Mouse (Mus musculus): ENCODE measurements around the gene Ttyh2.

GRCm38 (mm10) chr11:114729832-114730363 is 54.7 kb downstream of the Ttyh2 start:
- TF ChIP-seq GATA1 (IDR thresholded peaks at IDR 0.05; ENCODE audit: borderline replicate concordance, low read length) (no peak), FLI1 (IDR thresholded peaks at IDR 0.05; ENCODE audit: low read length) (no peak)

Data from megakaryocyte, embryonic 14.5 days (primary cell).